Mouse (Mus musculus) hindbrain, embryonic 12.5 days (tissue): ENCODE measurements around the gene Mcf2. TPM values are rescaled to one million over a fixed set of nuclear protein-coding genes. Genes with fewer than 3 reads are reported as not detected.

Experiments used
- ATAC-seq: fragments of 200-750 bp; cut with Nextera tagmentation; 2 replicates; pipeline ENCODE4 v1.8.0; 2017; ENCODE audit warnings: moderate TSS enrichment; ENCODE audit not compliant: low FRiP score
- H3K27ac ChIP-seq: fragments of 300-500 bp; sonication (generic); 2 replicates; pipeline ENCODE4 v1.5.1; 2016; ENCODE audit warnings: mild to moderate bottlenecking
- H3K27me3 ChIP-seq: fragments of 300-500 bp; sonication (generic); 2 replicates; pipeline ENCODE4 v1.6.1; 2016; ENCODE audit warnings: mild to moderate bottlenecking
- H3K36me3 ChIP-seq: fragments of 300-500 bp; sonication (generic); 2 replicates; pipeline ENCODE4 v1.6.1; 2016; ENCODE audit warnings: mild to moderate bottlenecking
- H3K4me1 ChIP-seq: fragments of 300-500 bp; sonication (generic); 2 replicates; pipeline ENCODE4 v1.6.1; 2016
- H3K4me2 ChIP-seq: fragments of 300-500 bp; sonication (generic); replicated peaks from 2 replicates; pipeline ENCODE4 v1.6.1; 2016; ENCODE audit warnings: mild to moderate bottlenecking
- H3K4me3 ChIP-seq: fragments of 300-500 bp; sonication (generic); 2 replicates; pipeline ENCODE4 v1.5.1; 2016; ENCODE audit warnings: mild to moderate bottlenecking
- H3K9ac ChIP-seq: fragments of 300-500 bp; sonication (generic); 2 replicates; pipeline ENCODE4 v1.6.1; 2016; ENCODE audit warnings: mild to moderate bottlenecking, moderate library complexity
- H3K9me3 ChIP-seq: fragments of 300-500 bp; sonication (generic); replicated peaks from 2 replicates; pipeline ENCODE4 v1.6.1; 2016; ENCODE audit warnings: mild to moderate bottlenecking
- WGBS: fragments of 180-500 bp; shearing (Covaris S2); methylation state at CpG from one replicate; pipeline ENCODE4 v1.1.7; 2016; 5-methylcytosine and 5-hydroxymethylcytosine counted together
- polyA plus RNA-seq: library from polyadenylated mRNA; unstranded; fragments of >200 nt; fragmentation: Nextera tagmentation; extraction: Ambion mirVana; gene quantifications from 2 replicates; pipeline ENCODE4 v1.2.1, GENCODE M21; 2016

The Mcf2 gene
- 0.37 and 0.61 TPM in 2 replicates for polyA plus RNA-seq

- Histone ChIP-seq H3K36me3 (no peaks in the 10 kb centered on the region), H3K9me3 (no peaks in the 10 kb centered on the region), H3K27ac (no peak within 1 kb of the TSS), H3K4me2 (peak within 1 kb of the TSS; percentile 79), H3K4me1 (no peaks in the 10 kb centered on the region; the same call in 1 of the 2 replicates), H3K9ac (peak within 1 kb of the TSS; percentile 49; the same call in 1 of the 2 replicates), H3K4me3 (peak within 1 kb of the TSS; percentile 39), H3K27me3 (peaks cover 16% of the 10 kb centered on the region)
- 21% methylated on average over 28 of the region's 28 CpGs for WGBS
- ATAC-seq = peak; percentile 78
These were observed at the start of gene Mcf2 for GRCm38 (mm10) chrX:60178744-60179458. Mcf2 (minus strand) TSS chrX:60179089.

GRCm38 (mm10) chrX:60187726-60188125 lies 8.8 kb upstream of the Mcf2 start:
- WGBS = 37% methylated on average over 1 of the region's 1 CpGs
- Histone ChIP-seq H3K4me1 (no peaks in the 10 kb centered on the region), H3K27me3 (no peaks in the 10 kb centered on the region), H3K36me3 (no peaks in the 10 kb centered on the region), H3K4me2 (no peak overlapping the region), H3K9ac (no peak overlapping the region), H3K4me3 (no peak overlapping the region), H3K27ac (no peak overlapping the region), H3K9me3 (no peaks in the 10 kb centered on the region)
- ATAC-seq = no peak

GRCm38 (mm10) chrX:60182611-60183010 lies 3.7 kb upstream of the Mcf2 start:
- H3K9me3 ChIP-seq = no peaks in the 10 kb centered on the region
- H3K27ac ChIP-seq = no peak overlapping the region
- ATAC-seq = no peak
- H3K4me3 ChIP-seq = no peak overlapping the region
- H3K27me3 ChIP-seq = peaks cover 11% of the 10 kb centered on the region
- H3K4me1 ChIP-seq = no peaks in the 10 kb centered on the region; the same call in 1 of the 2 replicates
- 34% methylated on average over 3 of the region's 3 CpGs for WGBS
- no peaks in the 10 kb centered on the region for H3K36me3 ChIP-seq
- H3K4me2 ChIP-seq = no peak overlapping the region
- H3K9ac ChIP-seq = no peak overlapping the region

- Histone ChIP-seq H3K4me2 (peak overlapping the region; percentile 79), H3K27me3 (peaks cover 16% of the 10 kb centered on the region), H3K4me1 (no peaks in the 10 kb centered on the region; the same call in 1 of the 2 replicates), H3K36me3 (no peaks in the 10 kb centered on the region), H3K9me3 (no peaks in the 10 kb centered on the region), H3K4me3 (peak overlapping the region; percentile 39), H3K9ac (peak overlapping the region; percentile 49; the same call in 1 of the 2 replicates), H3K27ac (no peak overlapping the region)
- peak; percentile 46 for ATAC-seq
- WGBS = 21% methylated on average over 19 of the region's 19 CpGs
These were observed 705 bp downstream of the Mcf2 start for GRCm38 (mm10) chrX:60178025-60178743.

- no peak for ATAC-seq
- Histone ChIP-seq H3K27ac (no peak overlapping the region), H3K36me3 (no peaks in the 10 kb centered on the region), H3K4me3 (no peak overlapping the region), H3K27me3 (no peaks in the 10 kb centered on the region), H3K4me2 (no peak overlapping the region), H3K9ac (no peak overlapping the region), H3K4me1 (no peaks in the 10 kb centered on the region), H3K9me3 (no peaks in the 10 kb centered on the region)
- WGBS = 90% methylated on average over 5 of the region's 5 CpGs
These were observed 8.8 kb downstream of the Mcf2 start for GRCm38 (mm10) chrX:60170106-60170505.

- no peak for ATAC-seq
- no peaks in the 10 kb centered on the region for H3K9me3 ChIP-seq
These were observed 9.4 kb downstream of the Mcf2 start for GRCm38 (mm10) chrX:60169511-60169910.

GRCm38 (mm10) chrX:60168796-60169195 lies 10.1 kb downstream of the Mcf2 start:
- Histone ChIP-seq H3K4me1 (no peaks in the 10 kb centered on the region), H3K9me3 (no peaks in the 10 kb centered on the region), H3K4me2 (no peak overlapping the region), H3K27ac (no peak overlapping the region), H3K36me3 (no peaks in the 10 kb centered on the region), H3K4me3 (no peak overlapping the region), H3K9ac (no peak overlapping the region), H3K27me3 (no peaks in the 10 kb centered on the region)
- ATAC-seq = no peak
- 73% methylated on average over 2 of the region's 2 CpGs for WGBS

More at GRCm38 (mm10) chrX:60169511-60169910, 9.4 kb downstream of the Mcf2 start:
- H3K4me2 ChIP-seq = no peak overlapping the region
- WGBS = 75% methylated on average over 2 of the region's 2 CpGs
- no peak overlapping the region for H3K4me3 ChIP-seq
- H3K36me3 ChIP-seq = no peaks in the 10 kb centered on the region
- no peak overlapping the region for H3K27ac ChIP-seq
- no peaks in the 10 kb centered on the region for H3K27me3 ChIP-seq
- no peak overlapping the region for H3K9ac ChIP-seq
- no peaks in the 10 kb centered on the region for H3K4me1 ChIP-seq

GRCm38 (mm10) chrX:60147268-60147974 lies 31.5 kb downstream of the Mcf2 start:
- Histone ChIP-seq H3K4me3 (peak overlapping the region; percentile 15), H3K27me3 (no peaks in the 10 kb centered on the region), H3K27ac (no peak overlapping the region), H3K4me2 (peak overlapping the region; percentile 21), H3K9me3 (no peaks in the 10 kb centered on the region), H3K9ac (no peak overlapping the region), H3K4me1 (no peaks in the 10 kb centered on the region), H3K36me3 (no peaks in the 10 kb centered on the region)
- 24% methylated on average over 13 of the region's 13 CpGs for WGBS
- ATAC-seq = 0 out of 2 replicates have a peak, but pooled peaks have one; percentile 29

- H3K27ac ChIP-seq = no peak overlapping the region
- no peaks in the 10 kb centered on the region for H3K36me3 ChIP-seq
- no peak overlapping the region for H3K4me2 ChIP-seq
- no peak overlapping the region for H3K4me3 ChIP-seq
- WGBS = 64% methylated on average over 1 of the region's 1 CpGs
- no peak for ATAC-seq
- no peaks in the 10 kb centered on the region for H3K9me3 ChIP-seq
- no peaks in the 10 kb centered on the region for H3K4me1 ChIP-seq
- H3K27me3 ChIP-seq = no peaks in the 10 kb centered on the region
- no peak overlapping the region for H3K9ac ChIP-seq
These were observed 103.5 kb downstream of the Mcf2 start for GRCm38 (mm10) chrX:60075359-60075758.

GRCm38 (mm10) chrX:60055185-60055584 lies 123.7 kb downstream of the Mcf2 start:
- 80% methylated on average over 9 of the region's 9 CpGs for WGBS
- no peak for ATAC-seq
- H3K27ac ChIP-seq = no peak overlapping the region

GRCm38 (mm10) chrX:60054745-60055144 lies 124.1 kb downstream of the Mcf2 start:
- Histone ChIP-seq H3K4me1 (no peaks in the 10 kb centered on the region), H3K27me3 (no peaks in the 10 kb centered on the region), H3K36me3 (no peaks in the 10 kb centered on the region), H3K9me3 (no peaks in the 10 kb centered on the region), H3K4me2 (no peak overlapping the region), H3K4me3 (no peak overlapping the region), H3K27ac (no peak overlapping the region), H3K9ac (no peak overlapping the region)
- WGBS = 94% methylated on average over 1 of the region's 1 CpGs
- ATAC-seq = no peak

More at GRCm38 (mm10) chrX:60055185-60055584, 123.7 kb downstream of the Mcf2 start:
- Histone ChIP-seq H3K36me3 (no peaks in the 10 kb centered on the region), H3K4me3 (no peak overlapping the region), H3K4me1 (no peaks in the 10 kb centered on the region), H3K27me3 (no peaks in the 10 kb centered on the region), H3K9me3 (no peaks in the 10 kb centered on the region), H3K4me2 (no peak overlapping the region), H3K9ac (no peak overlapping the region)

- 19% methylated on average over 3 of the region's 3 CpGs for WGBS
- Histone ChIP-seq H3K36me3 (no peaks in the 10 kb centered on the region), H3K4me2 (no peak overlapping the region), H3K9me3 (no peaks in the 10 kb centered on the region), H3K4me1 (no peaks in the 10 kb centered on the region), H3K9ac (no peak overlapping the region), H3K4me3 (no peak overlapping the region), H3K27me3 (no peaks in the 10 kb centered on the region), H3K27ac (no peak overlapping the region)
- ATAC-seq = no peak
These were observed 152.2 kb downstream of the Mcf2 start for GRCm38 (mm10) chrX:60026654-60027053.
